Mouse (Mus musculus): ENCODE measurements around the gene Ipo13. TPM values are rescaled to one million over a fixed set of nuclear protein-coding genes. Genes with fewer than 3 reads are reported as not detected.

Gene Ipo13
- total and polyA plus RNA-seq, 2 experiments from 2014 or later, result 50.0 to 51.1 TPM

DNA sequence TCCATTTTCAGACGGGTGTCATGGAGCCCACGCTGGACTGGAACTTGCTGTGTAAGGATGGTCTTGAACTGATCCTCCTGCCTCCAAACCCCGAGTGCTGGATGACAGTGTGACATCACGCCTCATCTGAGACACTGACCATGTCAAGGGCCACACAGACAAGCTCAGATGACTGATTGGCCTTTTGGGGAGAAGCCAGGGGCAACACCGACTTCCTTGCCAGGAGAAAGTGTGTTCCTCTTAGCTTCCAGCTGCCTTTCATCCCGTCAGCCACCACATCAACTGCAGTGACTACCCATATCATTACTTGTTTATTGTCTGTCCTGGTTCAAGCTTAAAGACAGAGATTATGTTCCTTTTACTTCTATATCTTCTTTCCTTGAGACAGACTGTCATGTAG is 10.1 kb upstream of the Ipo13 start:
- Histone ChIP-seq H3K27ac (no peak overlapping the region), H3K36me3 (ENCODE audit: insufficient read depth, low read length) (no peaks in the 10 kb centered on the region), H3K27me3 (ENCODE audit: insufficient read depth, low read length) (peaks cover 3% of the 10 kb centered on the region; the same call in 1 of the 2 replicates), H3K9ac (replicated peaks; ENCODE audit: low read length) (no peak overlapping the region), H3K4me2 (ENCODE audit: low read depth, low read length) (no peak overlapping the region), H3K4me3 (ENCODE audit: low read length) (no peak overlapping the region), H3K4me1 (ENCODE audit: insufficient read depth, low read length) (peaks cover 21% of the 10 kb centered on the region), H3K9me3 (ENCODE audit: low read length) (no peaks in the 10 kb centered on the region)
- DNase-seq (ENCODE audit: low spot score), result no peak
- ATAC-seq, result no peak
- 64% methylated on average over 6 of the region's 6 CpGs for WGBS
- no peak for TF ChIP-seq CTCF (IDR thresholded peaks at IDR 0.05; ENCODE audit: low read depth)

DNA sequence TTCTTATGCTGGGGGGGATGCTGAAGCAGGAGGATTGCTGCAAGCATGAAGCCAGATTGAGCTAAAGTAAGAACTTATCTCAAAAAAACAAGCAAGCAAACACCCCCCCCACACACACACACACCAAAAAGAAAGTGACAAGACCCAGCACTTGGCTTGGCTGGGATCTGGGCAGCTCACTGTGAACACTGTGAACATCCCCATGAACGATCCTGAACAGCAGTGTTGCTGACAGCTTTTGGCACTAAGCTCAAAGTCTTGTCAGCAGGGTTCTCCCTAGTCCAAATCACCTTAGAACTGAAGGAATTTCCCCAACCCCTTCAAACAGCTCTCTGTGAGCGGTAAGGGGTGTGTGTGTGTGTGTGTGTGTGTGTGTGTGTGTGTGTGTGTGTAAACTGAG is 8.7 kb upstream of the Ipo13 start:
- ATAC-seq (no peak), DNase-seq (ENCODE audit: low spot score) (no peak)
- no peak overlapping the region for H3K4me2 ChIP-seq (ENCODE audit: low read depth, low read length)
- H3K27ac ChIP-seq, result no peak overlapping the region
- peaks cover 10% of the 10 kb centered on the region; the same call in 1 of the 2 replicates for H3K4me1 ChIP-seq (ENCODE audit: insufficient read depth, low read length)
- no peak for TF ChIP-seq CTCF (IDR thresholded peaks at IDR 0.05; ENCODE audit: low read depth)
- H3K9me3 ChIP-seq (ENCODE audit: low read length), result no peaks in the 10 kb centered on the region
- H3K4me3 ChIP-seq (ENCODE audit: low read length), result no peak overlapping the region
- 0 out of 2 replicates have a peak, but pooled peaks cover 3% of the 10 kb centered on the region for H3K27me3 ChIP-seq (ENCODE audit: insufficient read depth, low read length)
- no peaks in the 10 kb centered on the region for H3K36me3 ChIP-seq (ENCODE audit: insufficient read depth, low read length)
- H3K9ac ChIP-seq (replicated peaks; ENCODE audit: low read length), result no peak overlapping the region
- WGBS, result 25% methylated on average over 2 of the region's 2 CpGs

DNA sequence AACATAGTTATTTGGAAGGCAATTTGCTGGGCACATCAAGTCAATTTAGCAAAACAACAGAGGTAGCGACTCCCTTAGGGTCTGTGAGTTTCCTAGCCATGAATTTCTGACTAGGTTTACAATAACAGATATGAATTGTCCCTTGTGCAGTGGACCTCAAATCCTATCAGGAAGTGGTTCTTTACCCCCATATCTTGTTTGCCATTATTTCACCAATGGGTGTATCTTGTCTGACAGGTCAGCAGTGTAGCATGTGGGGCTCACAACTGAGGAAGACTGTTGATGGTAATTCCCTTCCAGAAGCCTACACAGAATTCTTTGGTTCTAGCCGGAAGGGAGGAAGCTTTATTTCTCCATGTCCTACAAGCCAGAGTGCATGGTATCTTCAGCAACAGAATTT is 6.6 kb upstream of the Ipo13 start:
- no peak for TF ChIP-seq CTCF (IDR thresholded peaks at IDR 0.05; ENCODE audit: low read depth)
- no peak overlapping the region for H3K27ac ChIP-seq

DNA sequence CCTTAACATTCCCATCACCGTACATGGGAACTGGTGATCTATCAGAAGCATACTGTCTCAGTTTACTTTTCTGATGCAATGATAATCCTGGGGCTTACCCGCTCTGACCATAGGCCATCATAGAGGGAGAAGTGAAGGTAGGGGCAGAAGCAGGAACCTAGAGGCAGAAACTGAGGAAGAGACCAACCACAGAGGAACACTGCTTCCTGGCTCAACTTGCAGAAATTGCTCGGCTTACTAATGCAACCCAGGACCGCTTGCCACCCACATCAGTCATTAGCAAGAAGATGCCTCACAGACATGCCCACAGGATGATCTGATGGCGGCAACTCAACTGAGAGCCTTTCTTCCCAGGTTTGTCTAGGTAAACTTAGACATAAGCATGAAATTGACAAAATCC is 4.0 kb upstream of the Ipo13 start:
- Histone ChIP-seq H3K4me3 (ENCODE audit: low read length) (no peak overlapping the region), H3K4me1 (ENCODE audit: insufficient read depth, low read length) (peaks cover 7% of the 10 kb centered on the region; the same call in 1 of the 2 replicates), H3K9ac (replicated peaks; ENCODE audit: low read length) (no peak overlapping the region), H3K27ac (no peak overlapping the region), H3K36me3 (ENCODE audit: insufficient read depth, low read length) (no peaks in the 10 kb centered on the region), H3K27me3 (ENCODE audit: insufficient read depth, low read length) (no peaks in the 10 kb centered on the region), H3K4me2 (ENCODE audit: low read depth, low read length) (no peak overlapping the region), H3K9me3 (ENCODE audit: low read length) (no peaks in the 10 kb centered on the region)
- 77% methylated on average over 5 of the region's 5 CpGs for WGBS
- DNase-seq (ENCODE audit: low spot score), result no peak
- TF ChIP-seq CTCF (IDR thresholded peaks at IDR 0.05; ENCODE audit: low read depth), result no peak
- no peak for ATAC-seq

More for the DNA sequence above, 6.6 kb upstream of the Ipo13 start:
- 86% methylated on average over 2 of the region's 2 CpGs for WGBS
- 0 out of 2 replicates have a peak, but pooled peaks cover 1% of the 10 kb centered on the region for H3K4me1 ChIP-seq (ENCODE audit: insufficient read depth, low read length)
- no peaks in the 10 kb centered on the region for H3K27me3 ChIP-seq (ENCODE audit: insufficient read depth, low read length)
- no peak overlapping the region for H3K4me3 ChIP-seq (ENCODE audit: low read length)
- no peak overlapping the region for H3K4me2 ChIP-seq (ENCODE audit: low read depth, low read length)
- DNase-seq (ENCODE audit: low spot score), result no peak
- H3K36me3 ChIP-seq (ENCODE audit: insufficient read depth, low read length), result no peaks in the 10 kb centered on the region
- H3K9me3 ChIP-seq (ENCODE audit: low read length), result no peaks in the 10 kb centered on the region
- no peak overlapping the region for H3K9ac ChIP-seq (replicated peaks; ENCODE audit: low read length)
- no peak for ATAC-seq

DNA sequence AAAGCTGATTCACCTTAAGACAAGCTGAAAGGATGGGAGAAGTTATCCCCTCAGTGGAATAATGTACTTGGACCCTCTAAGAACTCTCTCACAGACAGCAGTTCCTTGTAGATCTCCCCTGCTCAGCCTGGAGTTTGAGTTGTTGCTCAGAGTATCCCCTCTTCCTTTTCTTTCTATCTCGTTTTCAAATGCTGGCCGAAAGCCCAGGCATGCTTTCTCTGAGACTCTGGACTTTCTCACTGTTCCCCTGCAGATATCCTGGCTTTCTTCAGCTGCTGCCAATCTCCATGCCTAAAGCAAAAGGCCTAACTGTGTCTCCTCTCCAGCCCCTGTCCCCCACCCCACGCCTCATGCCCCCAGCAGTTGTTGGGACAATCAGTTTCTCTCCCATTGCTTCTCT is 3.5 kb upstream of the Ipo13 start:
- Histone ChIP-seq H3K9ac (replicated peaks; ENCODE audit: low read length) (no peak overlapping the region), H3K27me3 (ENCODE audit: insufficient read depth, low read length) (no peaks in the 10 kb centered on the region), H3K4me2 (ENCODE audit: low read depth, low read length) (no peak overlapping the region), H3K4me3 (ENCODE audit: low read length) (no peak overlapping the region), H3K9me3 (ENCODE audit: low read length) (no peaks in the 10 kb centered on the region), H3K36me3 (ENCODE audit: insufficient read depth, low read length) (no peaks in the 10 kb centered on the region), H3K4me1 (ENCODE audit: insufficient read depth, low read length) (peaks cover 12% of the 10 kb centered on the region), H3K27ac (no peak overlapping the region)
- TF ChIP-seq CTCF (IDR thresholded peaks at IDR 0.05; ENCODE audit: low read depth), result no peak
- 38% methylated on average over 3 of the region's 3 CpGs for WGBS
- ATAC-seq (no peak), DNase-seq (ENCODE audit: low spot score) (no peak)

DNA sequence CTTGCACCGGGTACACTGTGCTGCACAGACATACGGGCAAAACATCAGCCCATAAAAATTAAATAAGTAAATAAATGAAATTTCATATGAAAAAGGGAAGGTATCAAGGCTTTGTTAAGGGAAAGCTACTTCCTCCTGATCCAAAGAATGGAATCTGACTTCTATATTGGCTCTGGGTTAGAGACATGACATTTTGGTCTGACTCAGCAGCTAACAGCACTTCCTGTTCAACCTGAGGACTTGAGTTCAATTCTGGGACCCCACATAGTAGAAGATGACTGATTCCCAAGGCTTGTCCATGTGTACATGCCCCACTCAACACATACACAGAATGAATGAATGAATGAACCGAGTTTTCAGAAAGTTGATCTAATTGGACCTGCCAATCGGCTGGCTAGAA is 3.0 kb upstream of the Ipo13 start:
- H3K9me3 ChIP-seq (ENCODE audit: low read length), result no peaks in the 10 kb centered on the region
- no peak for TF ChIP-seq CTCF (IDR thresholded peaks at IDR 0.05; ENCODE audit: low read depth)
- no peak overlapping the region for H3K4me3 ChIP-seq (ENCODE audit: low read length)
- H3K4me1 ChIP-seq (ENCODE audit: insufficient read depth, low read length), result peaks cover 17% of the 10 kb centered on the region
- no peak overlapping the region for H3K27ac ChIP-seq
- DNase-seq (ENCODE audit: low spot score), result no peak
- no peak for ATAC-seq
- WGBS, result 93% methylated on average over 4 of the region's 4 CpGs
- H3K9ac ChIP-seq (replicated peaks; ENCODE audit: low read length), result no peak overlapping the region
- H3K36me3 ChIP-seq (ENCODE audit: insufficient read depth, low read length), result no peaks in the 10 kb centered on the region
- no peaks in the 10 kb centered on the region for H3K27me3 ChIP-seq (ENCODE audit: insufficient read depth, low read length)
- H3K4me2 ChIP-seq (ENCODE audit: low read depth, low read length), result no peak overlapping the region

DNA sequence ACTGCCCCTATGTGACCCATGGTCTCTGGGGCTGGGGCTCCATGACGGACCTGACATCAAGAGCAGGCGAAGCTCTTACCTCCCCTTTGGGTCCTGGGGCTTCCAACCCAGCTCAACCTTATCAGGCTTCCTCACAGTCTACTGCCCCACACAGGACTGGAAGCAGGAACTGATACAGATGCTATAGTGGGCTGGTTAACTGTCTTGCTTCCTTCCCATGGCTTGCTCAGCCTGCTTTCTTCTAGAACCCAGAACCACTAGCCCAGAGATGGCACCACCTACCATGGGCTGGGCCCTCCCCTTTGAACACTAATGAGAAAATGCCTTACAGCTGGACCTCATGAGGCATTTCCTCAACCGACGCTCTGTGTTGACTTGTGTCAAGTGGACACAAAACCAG is 2.6 kb upstream of the Ipo13 start:
- H3K9me3 ChIP-seq (ENCODE audit: low read length), result no peaks in the 10 kb centered on the region
- H3K27me3 ChIP-seq (ENCODE audit: insufficient read depth, low read length), result no peaks in the 10 kb centered on the region
- H3K4me1 ChIP-seq (ENCODE audit: insufficient read depth, low read length), result peaks cover 21% of the 10 kb centered on the region
- ATAC-seq (no peak), DNase-seq (ENCODE audit: low spot score) (no peak)
- no peak overlapping the region for H3K4me2 ChIP-seq (ENCODE audit: low read depth, low read length)
- WGBS, result 97% methylated on average over 4 of the region's 4 CpGs
- TF ChIP-seq CTCF (IDR thresholded peaks at IDR 0.05; ENCODE audit: low read depth), result no peak
- no peaks in the 10 kb centered on the region for H3K36me3 ChIP-seq (ENCODE audit: insufficient read depth, low read length)
- H3K27ac ChIP-seq, result no peak overlapping the region
- no peak overlapping the region for H3K4me3 ChIP-seq (ENCODE audit: low read length)
- H3K9ac ChIP-seq (replicated peaks; ENCODE audit: low read length), result no peak overlapping the region

Data from hindbrain, postnatal 0 days (tissue).